ENCODE assay signal across 10 mouse cellular contexts in the genomic region with DNA sequence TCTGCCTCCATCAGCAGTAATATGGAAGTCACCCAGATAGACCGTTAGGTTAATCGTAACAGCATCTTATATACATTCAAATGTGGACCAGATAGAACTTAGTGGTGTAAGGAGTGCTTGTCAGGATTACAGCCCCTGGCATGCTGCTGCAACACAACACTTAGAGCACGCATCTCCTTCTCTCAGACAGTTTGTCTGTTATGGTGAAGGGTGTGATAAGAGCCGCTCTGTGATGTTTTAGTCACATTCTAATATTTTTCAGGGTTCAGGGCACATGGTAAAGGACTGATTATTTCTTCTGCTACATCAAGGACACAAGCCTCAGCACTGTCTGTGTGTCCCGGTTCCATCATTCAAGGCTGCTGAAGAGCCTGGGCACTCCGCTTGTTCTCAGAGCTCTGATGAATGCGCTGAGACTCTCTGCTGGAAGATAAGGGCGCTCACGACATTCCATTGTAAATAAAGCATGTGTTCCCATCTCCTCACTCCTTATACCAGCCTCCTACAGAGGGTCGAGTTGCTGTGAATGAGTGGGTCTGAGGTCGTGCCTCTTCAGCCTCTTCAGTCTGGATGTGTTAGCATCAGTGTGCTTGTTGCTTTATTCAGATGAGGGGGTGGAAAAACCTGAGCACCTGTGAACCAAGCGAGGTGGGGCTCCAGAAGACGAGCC. TPM values are rescaled to one million over a fixed set of nuclear protein-coding genes. Genes with fewer than 3 reads are reported as not detected.
A peak's percentile ranks its signal among the peaks of the same experiment; 100 is the strongest.
DNase-seq lines count a peak whose midpoint lies in the region; ATAC-seq and TF ChIP-seq lines count a peak whose summit lies in the region.
"Had no signal": no experiment of that assay in that cellular context is flagged by ENCODE, and none has a peak within 500 bp of the region (broad histone marks: within the 10 kb centered on the region; RNA-seq: fewer than 3 reads in every experiment).

No protein-coding gene starts in this region.

- 0 out of 2 replicates have a peak, but pooled peaks have one; percentile 4 for ATAC-seq in hindbrain, embryonic 15.5 days (ENCODE audit: low FRiP score, low read depth)
- ATAC-seq in midbrain, embryonic 14.5 days (ENCODE audit: low FRiP score, low TSS enrichment) = no peak

- no peak overlapping the region for H3K9ac ChIP-seq in hindbrain, embryonic 15.5 days
- H3K9ac ChIP-seq in midbrain, embryonic 14.5 days (replicated peaks; ENCODE audit: low read length) = no peak overlapping the region

- no peaks in the 10 kb centered on the region for H3K27me3 ChIP-seq in hindbrain, embryonic 15.5 days
- no peaks in the 10 kb centered on the region for H3K27me3 ChIP-seq in midbrain, embryonic 14.5 days (ENCODE audit: control insufficient read depth, insufficient read depth, low read length)

- no peak overlapping the region for H3K4me2 ChIP-seq in hindbrain, embryonic 15.5 days
- no peak overlapping the region for H3K4me2 ChIP-seq in midbrain, embryonic 14.5 days (ENCODE audit: low read length)

- TF ChIP-seq POLR2A in embryonic fibroblast, embryonic 13.5 days (IDR thresholded peaks at IDR 0.05; ENCODE audit: low read depth, low read length) = no peak

- DNase-seq in left cerebral cortex, adult 2 months (ENCODE audit: extremely low spot score in 1 of 2, low spot score in 2 of 2) = no peak
- no peak for DNase-seq in left cerebral cortex, postnatal 10 days (ENCODE audit: extremely low spot score in 1 of 2, low spot score in 2 of 2)
- DNase-seq in midbrain, embryonic 14.5 days = no peak
- DNase-seq in left cerebral cortex, adult 18-20 months (ENCODE audit: low spot score in 2 of 2) = no peak
- DNase-seq in kidney, adult 18-20 months = no peak
- DNase-seq in spleen, postnatal 10 days (ENCODE audit: low spot score in 2 of 2) = no peak
- DNase-seq: cerebellum, postnatal 10 days; kidney, postnatal 25 days had no signal

- intact Hi-C loops in left cerebral cortex, adult 2 months (cut with DNase I) = loop anchor here (5.0 kb wide), 1 partner anchor 49 kb away; the partner anchor contains the start of gene Notch2
- intact Hi-C loops in left cerebral cortex, postnatal 10 days (cut with DNase I) = loop anchor here (10.0 kb wide), 1 partner anchor 153 kb away; no protein-coding TSS in a partner anchor

- no peaks in the 10 kb centered on the region for H3K36me3 ChIP-seq in hindbrain, embryonic 15.5 days
- no peaks in the 10 kb centered on the region for H3K36me3 ChIP-seq in midbrain, embryonic 14.5 days (ENCODE audit: control insufficient read depth, insufficient read depth, low read length)

- WGBS in hindbrain, embryonic 15.5 days = 41% methylated on average over 13 of the region's 13 CpGs
- 46% methylated on average over 13 of the region's 13 CpGs for WGBS in midbrain, embryonic 14.5 days

- H3K9me3 ChIP-seq in hindbrain, embryonic 15.5 days = no peaks in the 10 kb centered on the region
- H3K9me3 ChIP-seq in midbrain, embryonic 14.5 days (ENCODE audit: control insufficient read depth, low read length) = no peaks in the 10 kb centered on the region

- no peak overlapping the region for H3K4me3 ChIP-seq in left cerebral cortex, adult 2 months
- H3K4me3 ChIP-seq in embryonic fibroblast, embryonic 13.5 days (ENCODE audit: insufficient read depth, low read length) = no peak overlapping the region
- no peak overlapping the region for H3K4me3 ChIP-seq in hindbrain, embryonic 15.5 days
- H3K4me3 ChIP-seq in midbrain, embryonic 14.5 days (replicated peaks; ENCODE audit: low read depth, low read length) = no peak overlapping the region

- no peak for TF ChIP-seq CTCF in left cerebral cortex, adult 2 months (IDR thresholded peaks at IDR 0.05)
- no peak for TF ChIP-seq CTCF in embryonic fibroblast, embryonic 13.5 days (IDR thresholded peaks at IDR 0.05; ENCODE audit: borderline replicate concordance, insufficient read depth, low read length)

- H3K27ac ChIP-seq in left cerebral cortex, adult 2 months = peak overlapping the region; percentile 15; the same call in 1 of the 2 replicates
- peak overlapping the region; percentile 90 for H3K27ac ChIP-seq in embryonic fibroblast, embryonic 13.5 days (ENCODE audit: insufficient read depth, low read length)
- peak overlapping the region; percentile 79 for H3K27ac ChIP-seq in hindbrain, embryonic 15.5 days (replicated peaks)
- peak overlapping the region; percentile 27 for H3K27ac ChIP-seq in midbrain, embryonic 14.5 days (replicated peaks; ENCODE audit: low read depth, low read length)

- H3K4me1 ChIP-seq in embryonic fibroblast, embryonic 13.5 days (ENCODE audit: control insufficient read depth, insufficient read depth, low read length) = peaks cover 36% of the 10 kb centered on the region
- H3K4me1 ChIP-seq in hindbrain, embryonic 15.5 days (replicated peaks) = peaks cover 43% of the 10 kb centered on the region
- H3K4me1 ChIP-seq in midbrain, embryonic 14.5 days (ENCODE audit: control insufficient read depth, insufficient read depth, low read length) = peaks cover 35% of the 10 kb centered on the region

RNA-seq across cellular contexts. Expression of gene Notch2, which starts 48.5 kb away (rescaled TPM):
- total RNA-seq in left cerebral cortex, adult 2 months (2021) = 10 to 100 TPM; 13.7 to 14.6 TPM
- 10 to 100 TPM; 15.5 to 17.9 TPM for total RNA-seq in left cerebral cortex, postnatal 10 days (2021)
- 45.2 and 49.4 TPM in 2 replicates for polyA plus RNA-seq in embryonic fibroblast, embryonic 13.5 days (2011; ENCODE audit: insufficient read length, low read depth, missing spikeins)
- 10.5 and 11.7 TPM in 2 replicates for polyA plus RNA-seq in hindbrain, embryonic 15.5 days (2015; fragmentation: Nextera tagmentation; extraction: Ambion mirVana)
- 5.2 and 10.8 TPM in 2 replicates for polyA plus RNA-seq in midbrain, embryonic 14.5 days (2014; fragmentation: Nextera tagmentation; extraction: Ambion mirVana)
- total RNA-seq in left cerebral cortex, adult 18-20 months (2021) = 10 to 100 TPM; 13.0 to 15.7 TPM

Comparison
In these comparisons a context has a peak if more than half of its experiments do, and no peak if none do; other contexts are left out.
1. H3K27ac ChIP-seq: peak in every context shown above with its lines; median percentile 90 in embryonic fibroblast, embryonic 13.5 days; 79 in hindbrain, embryonic 15.5 days; 27 in midbrain, embryonic 14.5 days; 15 in left cerebral cortex, adult 2 months.